ENCODE assay signal across 8 mouse cellular contexts in genomic region chr13:112101421-112101756, GRCm38 (mm10).
DNase-seq lines count a peak whose midpoint lies in the region; ATAC-seq and TF ChIP-seq lines count a peak whose summit lies in the region.

No protein-coding gene starts in this region.

- peak overlapping the region; percentile 65 for H3K9ac ChIP-seq in heart, embryonic 15.5 days
- H3K9ac ChIP-seq in embryonic facial prominence, embryonic 14.5 days (ENCODE audit: low read depth, low read length) = peak overlapping the region; percentile 64
- 0 out of 2 replicates have a peak overlapping the region, but pooled peaks have one; percentile 56 for H3K9ac ChIP-seq in hindbrain, postnatal 0 days (replicated peaks; ENCODE audit: low read length)
- 0 out of 2 replicates have a peak overlapping the region, but pooled peaks have one; percentile 50 for H3K9ac ChIP-seq in midbrain, embryonic 15.5 days

- H3K4me2 ChIP-seq in heart, embryonic 15.5 days = peak overlapping the region; percentile 90
- H3K4me2 ChIP-seq in embryonic facial prominence, embryonic 14.5 days (ENCODE audit: low read depth, low read length) = peak overlapping the region; percentile 67
- H3K4me2 ChIP-seq in hindbrain, postnatal 0 days (ENCODE audit: low read depth, low read length) = peak overlapping the region; percentile 72
- H3K4me2 ChIP-seq in midbrain, embryonic 15.5 days = peak overlapping the region; percentile 72

- no peak for ATAC-seq in heart, embryonic 15.5 days (replicated peaks; ENCODE audit: insufficient number of reproducible peaks, insufficient read depth, low FRiP score, low read depth)
- ATAC-seq in embryonic facial prominence, embryonic 14.5 days (ENCODE audit: low read depth) = peak; percentile 31; the same call in 1 of the 2 replicates
- ATAC-seq in hindbrain, postnatal 0 days = no peak
- 0 out of 2 replicates have a peak, but pooled peaks have one; percentile 19 for ATAC-seq in midbrain, embryonic 15.5 days (replicated peaks)
- ATAC-seq in erythroid progenitor cell, adult 5-6 weeks (replicated peaks; ENCODE audit: low FRiP score, poor library complexity, severe bottlenecking) = no peak

- TF ChIP-seq CTCF in hindbrain, postnatal 0 days (IDR thresholded peaks at IDR 0.05; ENCODE audit: low read depth) = no peak

- DNase-seq in heart, adult 18-20 months = no peak
- DNase-seq in embryonic facial prominence, embryonic 14.5 days (ENCODE audit: low spot score) = peak; percentile 56
- DNase-seq in hindbrain, postnatal 0 days (ENCODE audit: low spot score) = no peak
- no peak for DNase-seq in cerebellum, postnatal 36 days
- DNase-seq in retina, postnatal 1 day = no peak

- H3K9me3 ChIP-seq in heart, embryonic 15.5 days (replicated peaks) = no peaks in the 10 kb centered on the region
- no peaks in the 10 kb centered on the region for H3K9me3 ChIP-seq in embryonic facial prominence, embryonic 14.5 days (ENCODE audit: control insufficient read depth, low read length)
- H3K9me3 ChIP-seq in hindbrain, postnatal 0 days (ENCODE audit: low read length) = no peaks in the 10 kb centered on the region
- no peaks in the 10 kb centered on the region for H3K9me3 ChIP-seq in midbrain, embryonic 15.5 days

- peak overlapping the region; percentile 60 for H3K4me3 ChIP-seq in heart, embryonic 15.5 days
- peak overlapping the region; percentile 43 for H3K4me3 ChIP-seq in embryonic facial prominence, embryonic 14.5 days (ENCODE audit: low read depth, low read length)
- H3K4me3 ChIP-seq in hindbrain, postnatal 0 days (ENCODE audit: low read length) = peak overlapping the region; percentile 42
- peak overlapping the region; percentile 46 for H3K4me3 ChIP-seq in midbrain, embryonic 15.5 days

- peak overlapping the region; percentile 76 for H3K27ac ChIP-seq in heart, embryonic 15.5 days
- peak overlapping the region; percentile 36 for H3K27ac ChIP-seq in embryonic facial prominence, embryonic 14.5 days (replicated peaks; ENCODE audit: low read depth, low read length)
- peak overlapping the region; percentile 84 for H3K27ac ChIP-seq in hindbrain, postnatal 0 days
- peak overlapping the region; percentile 81 for H3K27ac ChIP-seq in midbrain, embryonic 15.5 days

- 65% methylated on average over 5 of the region's 5 CpGs for WGBS in heart, embryonic 15.5 days
- WGBS in embryonic facial prominence, embryonic 14.5 days = 41% methylated on average over 5 of the region's 5 CpGs
- 36% methylated on average over 5 of the region's 5 CpGs for WGBS in hindbrain, postnatal 0 days
- 48% methylated on average over 5 of the region's 5 CpGs for WGBS in midbrain, embryonic 15.5 days

- H3K36me3 ChIP-seq in heart, embryonic 15.5 days = no peaks in the 10 kb centered on the region
- no peaks in the 10 kb centered on the region for H3K36me3 ChIP-seq in embryonic facial prominence, embryonic 14.5 days (ENCODE audit: control insufficient read depth, insufficient read depth, low read length)
- no peaks in the 10 kb centered on the region for H3K36me3 ChIP-seq in hindbrain, postnatal 0 days (ENCODE audit: insufficient read depth, low read length)
- H3K36me3 ChIP-seq in midbrain, embryonic 15.5 days (replicated peaks) = no peaks in the 10 kb centered on the region

- H3K27me3 ChIP-seq in heart, embryonic 15.5 days = no peaks in the 10 kb centered on the region
- H3K27me3 ChIP-seq in embryonic facial prominence, embryonic 14.5 days (replicated peaks; ENCODE audit: control insufficient read depth, insufficient read depth, low read length) = no peaks in the 10 kb centered on the region
- no peaks in the 10 kb centered on the region for H3K27me3 ChIP-seq in hindbrain, postnatal 0 days (ENCODE audit: insufficient read depth, low read length)
- H3K27me3 ChIP-seq in midbrain, embryonic 15.5 days (replicated peaks) = no peaks in the 10 kb centered on the region

- H3K4me1 ChIP-seq in heart, embryonic 15.5 days (replicated peaks) = peaks cover 18% of the 10 kb centered on the region
- H3K4me1 ChIP-seq in embryonic facial prominence, embryonic 14.5 days (ENCODE audit: control insufficient read depth, insufficient read depth, low read length) = 0 out of 2 replicates have a peak, but pooled peaks cover 13% of the 10 kb centered on the region
- H3K4me1 ChIP-seq in hindbrain, postnatal 0 days (ENCODE audit: insufficient read depth, low read length) = 0 out of 2 replicates have a peak, but pooled peaks cover 5% of the 10 kb centered on the region
- peaks cover 18% of the 10 kb centered on the region for H3K4me1 ChIP-seq in midbrain, embryonic 15.5 days

Comparison
In these comparisons a context has a peak if more than half of its experiments do, and no peak if none do; other contexts are left out.
1. ATAC-seq: peak in embryonic facial prominence, embryonic 14.5 days (single experiment) and midbrain, embryonic 15.5 days (single experiment); none in heart, embryonic 15.5 days (single experiment), hindbrain, postnatal 0 days (single experiment) and erythroid progenitor cell, adult 5-6 weeks (single experiment).
2. Peak in every context shown above with its lines, with median percentiles within 50 percentile points of each other: H3K27ac ChIP-seq, H3K4me2 ChIP-seq, H3K4me3 ChIP-seq and H3K9ac ChIP-seq.